Mouse (Mus musculus) bone marrow, adult 2 months (tissue): Measurements from ENCODE around the gene Hspb9. TPM values are rescaled to one million over a fixed set of nuclear protein-coding genes. Genes with fewer than 3 reads are reported as not detected.

ENCODE experiments used
- H3K27ac ChIP-seq: fragments of 200-500 bp; 2 replicates; pipeline ENCODE4 v1.5.1; 2012; ENCODE audit warnings: low read depth, mild to moderate bottlenecking, control low read depth, inconsistent platforms, low read length; ENCODE audit not compliant: control insufficient read depth, poor library complexity, insufficient read depth
- H3K4me1 ChIP-seq: fragments of 200-500 bp; 2 replicates; pipeline ENCODE4 v1.6.1; 2011; ENCODE audit warnings: low read length; ENCODE audit not compliant: control insufficient read depth, insufficient read depth
- H3K4me3 ChIP-seq: fragments of 200-500 bp; replicated peaks from 2 replicates; pipeline ENCODE3; 2011; ENCODE audit warnings: mild to moderate bottlenecking, low read depth, low read length, control low read depth; ENCODE audit not compliant: control insufficient read depth
- CTCF ChIP-seq: fragments of 200-500 bp; IDR thresholded peaks from 2 replicates; pipeline ENCODE4 v1.5.1; 2011; ENCODE audit warnings: low read length, control low read depth; ENCODE audit not compliant: control insufficient read depth, insufficient read depth
- POLR2A ChIP-seq: fragments of 200-500 bp; IDR thresholded peaks from 2 replicates; pipeline ENCODE4 v1.6.1; 2011; ENCODE audit warnings: low read depth, mild to moderate bottlenecking, control low read depth, low read length, borderline replicate concordance; ENCODE audit not compliant: control insufficient read depth
- WGBS: fragments of 180-500 bp; shearing (Covaris S2); methylation state at CpG from one replicate; pipeline ENCODE4 v1.1.7; 2018; 5-methylcytosine and 5-hydroxymethylcytosine counted together
- polyA plus RNA-seq: library from polyadenylated mRNA; stranded (reverse); fragments of >200 nt; gene quantifications from 2 replicates; pipeline ENCODE4 v1.2.4, GENCODE M21; 2011; ENCODE audit warnings: low replicate concordance; ENCODE audit not compliant: missing spikeins, insufficient read depth, insufficient read length

The Hspb9 gene
- polyA plus RNA-seq, 1 experiment: not detected

GRCm38 (mm10) chr11:100710528-100710927 is 3.1 kb upstream of the Hspb9 start:
- Histone ChIP-seq H3K4me3 (no peak overlapping the region), H3K27ac (no peak overlapping the region), H3K4me1 (peaks cover 5% of the 10 kb centered on the region; the same call in 1 of the 2 replicates)
- no peak for TF ChIP-seq POLR2A
- no peak for TF ChIP-seq CTCF
- 91% methylated on average over 15 of the region's 15 CpGs for WGBS

GRCm38 (mm10) chr11:100710977-100711376 is 2.7 kb upstream of the Hspb9 start:
- H3K4me1 ChIP-seq: peaks cover 5% of the 10 kb centered on the region; the same call in 1 of the 2 replicates
- 83% methylated on average over 4 of the region's 4 CpGs for WGBS
- no peak overlapping the region for H3K4me3 ChIP-seq
- TF ChIP-seq POLR2A (no peak), CTCF (no peak)
- H3K27ac ChIP-seq: no peak overlapping the region

- peak within 1 kb of the TSS; percentile 78; the same call in 1 of the 2 replicates for H3K27ac ChIP-seq
- 1% methylated on average over 48 of the region's 48 CpGs for WGBS
- TF ChIP-seq POLR2A: peak; percentile 76; the same call in 1 of the 2 replicates
- TF ChIP-seq CTCF: no peak
- peaks cover 5% of the 10 kb centered on the region; the same call in 1 of the 2 replicates for H3K4me1 ChIP-seq
- H3K4me3 ChIP-seq: peak within 1 kb of the TSS; percentile 67
Measured at GRCm38 (mm10) chr11:100711783-100712615, 1.7 kb upstream of the Hspb9 start, which contains the start of gene Kat2a. Kat2a (minus strand) TSS chr11:100712465.

GRCm38 (mm10) chr11:100713174-100713573 is 476 bp upstream of the Hspb9 start:
- WGBS: 63% methylated on average over 4 of the region's 4 CpGs
- H3K4me1 ChIP-seq: peaks cover 5% of the 10 kb centered on the region; the same call in 1 of the 2 replicates
- no peak overlapping the region for H3K4me3 ChIP-seq

GRCm38 (mm10) chr11:100714534-100714915 is 875 bp downstream of the Hspb9 start:
- Histone ChIP-seq H3K4me1 (peaks cover 5% of the 10 kb centered on the region; the same call in 1 of the 2 replicates), H3K27ac (peak overlapping the region; percentile 78), H3K4me3 (peak overlapping the region; percentile 0)
- TF ChIP-seq CTCF: peak; percentile 93
- TF ChIP-seq POLR2A: no peak
- 43% methylated on average over 6 of the region's 6 CpGs for WGBS

More at GRCm38 (mm10) chr11:100713174-100713573, 476 bp upstream of the Hspb9 start:
- no peak for TF ChIP-seq POLR2A
- TF ChIP-seq CTCF: no peak
- H3K27ac ChIP-seq: peak overlapping the region; percentile 78

GRCm38 (mm10) chr11:100714948-100715347 is 1.3 kb downstream of the Hspb9 start:
- H3K4me3 ChIP-seq: no peak overlapping the region
- 92% methylated on average over 6 of the region's 6 CpGs for WGBS

GRCm38 (mm10) chr11:100716649-100717048 is 3.0 kb downstream of the Hspb9 start:
- no peak overlapping the region for H3K4me3 ChIP-seq
- 89% methylated on average over 3 of the region's 3 CpGs for WGBS
- no peak overlapping the region for H3K27ac ChIP-seq
- no peak for TF ChIP-seq CTCF
- peaks cover 8% of the 10 kb centered on the region; the same call in 1 of the 2 replicates for H3K4me1 ChIP-seq

More at GRCm38 (mm10) chr11:100714948-100715347, 1.3 kb downstream of the Hspb9 start:
- no peak for TF ChIP-seq CTCF
- TF ChIP-seq POLR2A: no peak
- peaks cover 5% of the 10 kb centered on the region; the same call in 1 of the 2 replicates for H3K4me1 ChIP-seq
- H3K27ac ChIP-seq: no peak overlapping the region

GRCm38 (mm10) chr11:100718462-100718861 is 4.8 kb downstream of the Hspb9 start:
- Histone ChIP-seq H3K4me1 (peaks cover 13% of the 10 kb centered on the region), H3K4me3 (no peak overlapping the region), H3K27ac (no peak overlapping the region)
- WGBS: 94% methylated on average over 7 of the region's 7 CpGs
- TF ChIP-seq POLR2A: no peak
- no peak for TF ChIP-seq CTCF

GRCm38 (mm10) chr11:100718866-100719265 is 5.2 kb downstream of the Hspb9 start:
- H3K27ac ChIP-seq: no peak overlapping the region
- no peak for TF ChIP-seq POLR2A
- no peak for TF ChIP-seq CTCF
- WGBS: 84% methylated on average over 4 of the region's 4 CpGs
- H3K4me3 ChIP-seq: no peak overlapping the region
- peaks cover 12% of the 10 kb centered on the region for H3K4me1 ChIP-seq
